Mouse (Mus musculus) forebrain, embryonic 16.5 days (tissue): ENCODE results near the gene Skor1. TPM values are rescaled to one million over a fixed set of nuclear protein-coding genes. Genes with fewer than 3 reads are reported as not detected.

Experiments
- ATAC-seq: fragments of 200-750 bp; cut with Nextera tagmentation; 2 replicates; pipeline ENCODE4 v1.8.0; 2017; ENCODE audit warnings: mild to moderate bottlenecking, moderate library complexity
- H3K27ac ChIP-seq: fragments of 300-500 bp; sonication (generic); 2 replicates; pipeline ENCODE4 v1.5.1; 2014; ENCODE audit warnings: low read length, control low read depth
- H3K27me3 ChIP-seq: fragments of 300-500 bp; sonication (generic); replicated peaks from 2 replicates; pipeline ENCODE4 v1.6.1; 2014; ENCODE audit warnings: low read length; ENCODE audit not compliant: control insufficient read depth, insufficient read depth
- H3K36me3 ChIP-seq: fragments of 300-500 bp; sonication (generic); 2 replicates; pipeline ENCODE4 v1.6.1; 2014; ENCODE audit not compliant: control insufficient read depth, insufficient read depth
- H3K4me1 ChIP-seq: fragments of 300-500 bp; sonication (generic); replicated peaks from 2 replicates; pipeline ENCODE4 v1.6.1; 2014; ENCODE audit warnings: low read length; ENCODE audit not compliant: control insufficient read depth, insufficient read depth
- H3K4me2 ChIP-seq: fragments of 300-500 bp; sonication (generic); 2 replicates; pipeline ENCODE4 v1.6.1; 2014; ENCODE audit warnings: mild to moderate bottlenecking, low read length, control low read depth
- H3K4me3 ChIP-seq: fragments of 300-500 bp; sonication (generic); replicated peaks from 2 replicates; pipeline ENCODE4 v1.5.1; 2014; ENCODE audit warnings: mild to moderate bottlenecking, low read length, control low read depth
- H3K9ac ChIP-seq: fragments of 300-500 bp; sonication (generic); replicated peaks from 2 replicates; pipeline ENCODE4 v1.6.1; 2014; ENCODE audit warnings: low read depth, low read length, control low read depth
- H3K9me3 ChIP-seq: fragments of 300-500 bp; sonication (generic); 2 replicates; pipeline ENCODE4 v1.6.1; 2016; ENCODE audit warnings: low read length; ENCODE audit not compliant: control insufficient read depth
- WGBS: fragments of 180-500 bp; shearing (Covaris S2); extraction: QIAGEN DNeasy Blood & Tissue Kit; methylation state at CpG from one replicate; pipeline ENCODE4 v1.1.7; 2014; 5-methylcytosine and 5-hydroxymethylcytosine counted together
- polyA plus RNA-seq: library from polyadenylated mRNA; unstranded; fragments of >200 nt; fragmentation: Nextera tagmentation; extraction: Ambion mirVana; gene quantifications from 2 replicates; pipeline ENCODE4 v1.2.1, GENCODE M21; 2015

Skor1 gene
- polyA plus RNA-seq, 1 experiment from 2014 or later: 0.32 TPM

GRCm38 (mm10) chr9:63137615-63137915 is 11.2 kb downstream of the Skor1 start:
- H3K4me1 ChIP-seq: peaks cover 31% of the 10 kb centered on the region
- no peak overlapping the region for H3K4me2 ChIP-seq
- no peaks in the 10 kb centered on the region for H3K9me3 ChIP-seq
- WGBS: 8% methylated on average over 6 of the region's 6 CpGs
- H3K27me3 ChIP-seq: peaks cover 75% of the 10 kb centered on the region
- no peaks in the 10 kb centered on the region for H3K36me3 ChIP-seq
- no peak overlapping the region for H3K4me3 ChIP-seq
- ATAC-seq: no peak
- H3K27ac ChIP-seq: no peak overlapping the region
- no peak overlapping the region for H3K9ac ChIP-seq

DNA sequence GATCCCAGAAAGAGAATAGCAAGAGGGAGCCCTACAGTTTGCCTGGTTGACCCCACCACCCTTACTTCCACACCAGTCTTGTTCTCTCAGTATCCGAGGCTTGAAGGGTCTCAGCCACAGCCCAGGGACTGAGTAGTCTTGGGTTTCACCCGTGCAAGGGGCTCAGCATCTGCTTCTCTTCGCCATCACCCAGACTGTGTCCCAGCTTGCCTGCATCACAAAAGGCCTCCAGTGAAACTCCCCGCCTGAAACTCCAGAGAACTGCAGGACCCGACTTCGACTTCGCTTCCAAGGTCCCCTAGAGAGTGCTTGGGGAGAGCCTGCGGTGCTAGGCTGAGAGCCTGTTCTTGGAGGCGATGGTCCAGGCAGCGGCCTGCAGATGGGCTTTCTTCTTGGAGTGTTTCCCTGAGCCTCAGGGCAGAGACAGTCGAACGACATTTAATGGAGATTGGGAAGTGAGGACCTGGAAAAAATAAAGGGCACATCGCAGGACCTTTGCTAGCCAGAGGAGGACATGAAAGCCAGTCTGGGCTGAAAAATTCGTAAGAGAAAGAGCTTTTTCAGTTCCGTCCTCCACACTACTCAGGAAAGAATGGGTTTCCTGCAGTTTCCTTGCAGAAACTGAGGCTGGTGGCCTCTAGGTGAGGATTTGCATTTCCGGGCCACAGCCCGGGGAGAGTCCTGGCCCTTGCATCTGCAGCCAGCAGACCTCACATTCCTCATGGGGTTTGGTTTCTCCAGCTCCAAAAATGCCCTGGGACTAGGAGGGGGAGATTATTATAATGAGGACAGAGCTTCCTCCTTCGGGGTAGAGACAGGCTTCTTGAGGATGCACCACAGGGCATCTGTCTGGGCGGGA is 11.8 kb downstream of the Skor1 start:
- H3K9ac ChIP-seq: no peak overlapping the region
- H3K4me2 ChIP-seq: no peak overlapping the region
- H3K4me3 ChIP-seq: no peak overlapping the region
- 3% methylated on average over 19 of the region's 19 CpGs for WGBS
- no peak overlapping the region for H3K27ac ChIP-seq
- H3K9me3 ChIP-seq: no peaks in the 10 kb centered on the region
- H3K36me3 ChIP-seq: no peaks in the 10 kb centered on the region
- peaks cover 69% of the 10 kb centered on the region for H3K27me3 ChIP-seq
- peaks cover 30% of the 10 kb centered on the region for H3K4me1 ChIP-seq
- ATAC-seq: no peak

GRCm38 (mm10) chr9:63136241-63136640 is 12.5 kb downstream of the Skor1 start:
- no peaks in the 10 kb centered on the region for H3K9me3 ChIP-seq
- WGBS: under 1% methylated on average over 8 of the region's 8 CpGs
- H3K27me3 ChIP-seq: peaks cover 62% of the 10 kb centered on the region
- H3K36me3 ChIP-seq: no peaks in the 10 kb centered on the region
- no peak overlapping the region for H3K4me3 ChIP-seq
- ATAC-seq: no peak
- peaks cover 30% of the 10 kb centered on the region for H3K4me1 ChIP-seq
- no peak overlapping the region for H3K4me2 ChIP-seq
- H3K27ac ChIP-seq: no peak overlapping the region
- no peak overlapping the region for H3K9ac ChIP-seq

DNA sequence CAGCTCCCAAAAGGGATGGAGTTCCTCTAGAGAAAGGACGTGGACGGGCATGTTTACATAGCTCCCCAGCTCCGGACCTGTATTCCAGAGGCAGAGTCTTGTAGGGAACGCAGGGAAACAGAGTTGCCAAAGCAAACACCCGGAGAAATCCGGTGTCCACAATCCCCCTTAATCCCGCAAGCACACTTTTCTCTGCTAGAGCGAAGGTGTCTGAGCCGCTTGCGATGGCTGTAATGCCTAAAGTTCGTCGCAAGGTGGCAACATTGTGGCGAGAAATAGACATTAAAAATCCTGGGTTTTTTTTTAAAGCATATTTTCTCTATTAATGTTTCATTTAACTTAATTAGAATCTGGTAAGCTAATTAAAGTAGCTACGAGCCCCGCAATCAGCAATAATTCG is 13.0 kb downstream of the Skor1 start:
- Histone ChIP-seq H3K4me2 (peak overlapping the region; percentile 56), H3K27me3 (peaks cover 58% of the 10 kb centered on the region), H3K9ac (peak overlapping the region; percentile 20; the same call in 1 of the 2 replicates), H3K9me3 (no peaks in the 10 kb centered on the region), H3K27ac (no peak overlapping the region), H3K4me1 (peaks cover 30% of the 10 kb centered on the region), H3K4me3 (peak overlapping the region; percentile 35), H3K36me3 (no peaks in the 10 kb centered on the region)
- no peak for ATAC-seq
- under 1% methylated on average over 16 of the region's 16 CpGs for WGBS

GRCm38 (mm10) chr9:63135356-63135755 is 13.4 kb downstream of the Skor1 start:
- Histone ChIP-seq H3K36me3 (no peaks in the 10 kb centered on the region), H3K27me3 (peaks cover 54% of the 10 kb centered on the region), H3K27ac (no peak overlapping the region), H3K9me3 (no peaks in the 10 kb centered on the region), H3K4me3 (peak overlapping the region; percentile 35), H3K4me2 (peak overlapping the region; percentile 56), H3K9ac (peak overlapping the region; percentile 20; the same call in 1 of the 2 replicates), H3K4me1 (peaks cover 30% of the 10 kb centered on the region)
- WGBS: 2% methylated on average over 11 of the region's 11 CpGs
- no peak for ATAC-seq

- ATAC-seq: no peak
- Histone ChIP-seq H3K27me3 (peaks cover 42% of the 10 kb centered on the region), H3K9ac (peak overlapping the region; percentile 44)
These were observed 15.1 kb downstream of the Skor1 start for GRCm38 (mm10) chr9:63133659-63134058.

GRCm38 (mm10) chr9:63132673-63133601 is 15.8 kb downstream of the Skor1 start:
- Histone ChIP-seq H3K36me3 (no peaks in the 10 kb centered on the region), H3K9ac (peak overlapping the region; percentile 67), H3K27ac (peak overlapping the region; percentile 71), H3K4me1 (peaks cover 24% of the 10 kb centered on the region), H3K27me3 (peaks cover 39% of the 10 kb centered on the region), H3K9me3 (no peaks in the 10 kb centered on the region), H3K4me2 (peak overlapping the region; percentile 69), H3K4me3 (peak overlapping the region; percentile 79)
- WGBS: under 1% methylated on average over 48 of the region's 48 CpGs
- peak; percentile 99 for ATAC-seq

More at GRCm38 (mm10) chr9:63133659-63134058, 15.1 kb downstream of the Skor1 start:
- peaks cover 27% of the 10 kb centered on the region for H3K4me1 ChIP-seq
- H3K9me3 ChIP-seq: no peaks in the 10 kb centered on the region
- H3K36me3 ChIP-seq: no peaks in the 10 kb centered on the region
- H3K27ac ChIP-seq: no peak overlapping the region
- WGBS: 10% methylated on average over 6 of the region's 6 CpGs
- peak overlapping the region; percentile 68 for H3K4me2 ChIP-seq
- peak overlapping the region; percentile 38 for H3K4me3 ChIP-seq

DNA sequence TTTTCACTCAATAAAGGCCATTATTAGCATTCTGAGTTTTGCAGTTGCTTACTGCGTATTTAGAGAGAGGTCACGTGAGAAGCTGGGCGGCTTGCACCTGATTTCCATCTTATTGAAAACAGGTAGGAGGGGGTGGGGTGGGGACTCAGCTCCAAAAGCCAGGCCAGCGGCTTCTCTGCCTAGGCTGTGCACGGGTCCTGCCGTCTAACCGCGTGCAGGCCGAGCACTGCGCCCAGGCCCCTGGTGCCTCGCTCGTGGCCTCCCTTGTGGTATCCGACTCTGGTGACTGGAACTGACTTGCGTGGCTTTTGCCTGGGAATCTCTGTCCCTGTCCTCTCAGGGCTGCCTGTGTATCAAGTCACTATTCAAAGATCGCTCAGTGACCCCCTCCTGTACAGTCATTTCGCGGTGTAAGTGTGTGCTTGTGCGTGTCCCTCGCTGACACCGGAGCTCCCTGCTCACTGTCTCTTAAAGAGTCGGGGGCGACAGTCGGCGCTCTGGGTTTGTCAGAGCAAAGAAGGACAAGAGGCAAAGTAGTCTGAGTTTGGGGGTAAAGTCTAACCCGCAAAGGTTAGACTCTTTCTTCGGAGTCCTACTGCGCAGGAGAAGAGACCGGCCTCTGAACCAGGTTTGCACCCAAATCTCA is 16.7 kb downstream of the Skor1 start:
- H3K9ac ChIP-seq: peak overlapping the region; percentile 67
- H3K27me3 ChIP-seq: peaks cover 34% of the 10 kb centered on the region
- ATAC-seq: peak; percentile 16
- H3K4me2 ChIP-seq: peak overlapping the region; percentile 69
- H3K4me1 ChIP-seq: peaks cover 24% of the 10 kb centered on the region
- no peaks in the 10 kb centered on the region for H3K9me3 ChIP-seq
- H3K36me3 ChIP-seq: no peaks in the 10 kb centered on the region
- H3K4me3 ChIP-seq: peak overlapping the region; percentile 79
- peak overlapping the region; percentile 71 for H3K27ac ChIP-seq
- WGBS: under 1% methylated on average over 28 of the region's 28 CpGs

GRCm38 (mm10) chr9:63129641-63130041 is 19.1 kb downstream of the Skor1 start:
- no peak overlapping the region for H3K4me3 ChIP-seq
- no peak overlapping the region for H3K4me2 ChIP-seq
- H3K4me1 ChIP-seq: peaks cover 15% of the 10 kb centered on the region
- WGBS: 84% methylated on average over 8 of the region's 8 CpGs
- H3K27me3 ChIP-seq: peaks cover 16% of the 10 kb centered on the region
- ATAC-seq: no peak
- H3K9ac ChIP-seq: no peak overlapping the region
- H3K9me3 ChIP-seq: no peaks in the 10 kb centered on the region
- H3K36me3 ChIP-seq: no peaks in the 10 kb centered on the region
- no peak overlapping the region for H3K27ac ChIP-seq
